Mouse (Mus musculus) hindbrain, embryonic 14.5 days (tissue): ENCODE measurements around the gene Eif4a1. TPM values are rescaled to one million over a fixed set of nuclear protein-coding genes. Genes with fewer than 3 reads are reported as not detected.

Experiments
- ATAC-seq: fragments of 200-750 bp; cut with Nextera tagmentation; 2 replicates; pipeline ENCODE4 v1.8.0; 2017; ENCODE audit warnings: moderate number of reproducible peaks, mild to moderate bottlenecking, moderate TSS enrichment, moderate library complexity; ENCODE audit not compliant: low FRiP score
- DNase-seq: peaks from one replicate; pipeline ENCODE4 v3.0.0-alpha.2; 2015; ENCODE audit warnings: low spot score
- H3K27ac ChIP-seq: fragments of 300-500 bp; sonication (generic); 2 replicates; pipeline ENCODE4 v1.5.1; 2014; ENCODE audit warnings: mild to moderate bottlenecking, moderate library complexity
- H3K27me3 ChIP-seq: fragments of 300-500 bp; sonication (generic); 2 replicates; pipeline ENCODE4 v1.6.1; 2014; ENCODE audit warnings: mild to moderate bottlenecking, low read length, mixed read lengths; ENCODE audit not compliant: control insufficient read depth, insufficient read depth
- H3K36me3 ChIP-seq: fragments of 300-500 bp; sonication (generic); replicated peaks from 2 replicates; pipeline ENCODE4 v1.6.1; 2014; ENCODE audit not compliant: control insufficient read depth, insufficient read depth
- H3K4me1 ChIP-seq: fragments of 300-500 bp; sonication (generic); replicated peaks from 2 replicates; pipeline ENCODE4 v1.6.1; 2014; ENCODE audit warnings: antibody characterized with exemption, low read length, mixed read lengths; ENCODE audit not compliant: control insufficient read depth, insufficient read depth
- H3K4me2 ChIP-seq: fragments of 300-500 bp; sonication (generic); replicated peaks from 2 replicates; pipeline ENCODE4 v1.6.1; 2014; ENCODE audit warnings: mild to moderate bottlenecking, moderate library complexity
- H3K4me3 ChIP-seq: fragments of 300-500 bp; sonication (generic); replicated peaks from 2 replicates; pipeline ENCODE4 v1.5.1; 2014; ENCODE audit warnings: mild to moderate bottlenecking, low read length
- H3K9ac ChIP-seq: fragments of 300-500 bp; sonication (generic); 2 replicates; pipeline ENCODE4 v1.6.1; 2014
- H3K9me3 ChIP-seq: fragments of 300-500 bp; sonication (generic); 2 replicates; pipeline ENCODE4 v1.6.1; 2016; ENCODE audit warnings: low read length; ENCODE audit not compliant: control insufficient read depth
- WGBS: fragments of 180-500 bp; shearing (Covaris S2); extraction: QIAGEN DNeasy Blood & Tissue Kit; methylation state at CpG from one replicate; pipeline ENCODE4 v1.1.7; 2014; 5-methylcytosine and 5-hydroxymethylcytosine counted together
- polyA plus RNA-seq: library from polyadenylated mRNA; unstranded; fragments of >200 nt; fragmentation: Nextera tagmentation; extraction: Ambion mirVana; gene quantifications from 2 replicates; pipeline ENCODE4 v1.2.1, GENCODE M21; 2014

The Eif4a1 gene
- polyA plus RNA-seq, 1 experiment from 2014 or later: 559 TPM

- no peak for DNase-seq
- ATAC-seq: no peak
- Histone ChIP-seq H3K4me2 (no peak overlapping the region), H3K4me3 (no peak overlapping the region), H3K36me3 (no peaks in the 10 kb centered on the region), H3K4me1 (no peaks in the 10 kb centered on the region), H3K27ac (no peak overlapping the region), H3K9ac (no peak overlapping the region), H3K27me3 (no peaks in the 10 kb centered on the region), H3K9me3 (no peaks in the 10 kb centered on the region)
- WGBS: 91% methylated on average over 2 of the region's 2 CpGs
Measured at GRCm38 (mm10) chr11:69711082-69711481, 38.9 kb upstream of the Eif4a1 start.

GRCm38 (mm10) chr11:69710470-69710869 lies 38.2 kb upstream of the Eif4a1 start:
- Histone ChIP-seq H3K27ac (no peak overlapping the region), H3K9ac (no peak overlapping the region), H3K9me3 (no peaks in the 10 kb centered on the region), H3K4me2 (no peak overlapping the region), H3K27me3 (no peaks in the 10 kb centered on the region), H3K36me3 (no peaks in the 10 kb centered on the region), H3K4me3 (no peak overlapping the region), H3K4me1 (no peaks in the 10 kb centered on the region)
- DNase-seq (no peak), ATAC-seq (no peak)
- WGBS: 71% methylated on average over 3 of the region's 3 CpGs

- DNase-seq: no peak
- no peaks in the 10 kb centered on the region for H3K27me3 ChIP-seq
- no peak for ATAC-seq
- H3K36me3 ChIP-seq: no peaks in the 10 kb centered on the region
- no peak overlapping the region for H3K9ac ChIP-seq
- H3K9me3 ChIP-seq: no peaks in the 10 kb centered on the region
- no peak overlapping the region for H3K4me2 ChIP-seq
- WGBS: 63% methylated on average over 11 of the region's 11 CpGs
- H3K27ac ChIP-seq: no peak overlapping the region
- no peak overlapping the region for H3K4me3 ChIP-seq
- no peaks in the 10 kb centered on the region for H3K4me1 ChIP-seq
Measured at GRCm38 (mm10) chr11:69709554-69710446, 37.6 kb upstream of the Eif4a1 start.

GRCm38 (mm10) chr11:69708614-69709265 lies 36.5 kb upstream of the Eif4a1 start:
- H3K4me2 ChIP-seq: no peak overlapping the region
- H3K9ac ChIP-seq: no peak overlapping the region
- 87% methylated on average over 3 of the region's 3 CpGs for WGBS
- no peak overlapping the region for H3K27ac ChIP-seq
- no peak overlapping the region for H3K4me3 ChIP-seq
- H3K36me3 ChIP-seq: no peaks in the 10 kb centered on the region
- no peak for ATAC-seq
- H3K9me3 ChIP-seq: no peaks in the 10 kb centered on the region
- no peaks in the 10 kb centered on the region for H3K27me3 ChIP-seq
- no peak for DNase-seq
- no peaks in the 10 kb centered on the region for H3K4me1 ChIP-seq

DNA sequence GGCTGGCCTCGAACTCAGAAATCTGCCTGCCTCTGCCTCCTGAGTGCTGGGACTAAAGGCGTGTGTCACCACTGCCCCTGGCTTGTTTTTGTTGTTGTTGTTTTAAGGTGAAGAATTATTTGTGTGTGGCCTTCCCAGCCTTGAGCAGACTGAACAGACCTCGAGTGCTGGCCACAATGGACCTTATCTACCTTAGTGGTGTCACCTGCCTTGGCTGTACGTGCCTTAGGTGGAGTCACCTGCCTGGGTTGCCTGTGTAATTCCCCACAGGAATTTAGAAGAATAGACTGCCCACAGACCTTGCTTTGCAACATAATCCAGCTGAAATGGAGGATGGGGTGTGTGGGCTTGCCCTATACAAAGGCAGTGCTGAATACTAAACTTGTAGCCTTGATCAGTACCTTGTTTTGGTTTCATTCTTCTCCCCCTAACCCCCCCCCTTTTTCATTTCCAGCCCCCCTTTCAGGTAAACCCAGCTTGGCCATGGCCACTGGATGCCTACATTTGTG lies 35.7 kb upstream of the Eif4a1 start:
- Histone ChIP-seq H3K4me1 (no peaks in the 10 kb centered on the region), H3K4me3 (no peak overlapping the region), H3K36me3 (no peaks in the 10 kb centered on the region), H3K27me3 (no peaks in the 10 kb centered on the region), H3K9me3 (no peaks in the 10 kb centered on the region), H3K9ac (no peak overlapping the region), H3K4me2 (no peak overlapping the region), H3K27ac (no peak overlapping the region)
- ATAC-seq (no peak), DNase-seq (no peak)
- WGBS: 88% methylated on average over 4 of the region's 4 CpGs

DNA sequence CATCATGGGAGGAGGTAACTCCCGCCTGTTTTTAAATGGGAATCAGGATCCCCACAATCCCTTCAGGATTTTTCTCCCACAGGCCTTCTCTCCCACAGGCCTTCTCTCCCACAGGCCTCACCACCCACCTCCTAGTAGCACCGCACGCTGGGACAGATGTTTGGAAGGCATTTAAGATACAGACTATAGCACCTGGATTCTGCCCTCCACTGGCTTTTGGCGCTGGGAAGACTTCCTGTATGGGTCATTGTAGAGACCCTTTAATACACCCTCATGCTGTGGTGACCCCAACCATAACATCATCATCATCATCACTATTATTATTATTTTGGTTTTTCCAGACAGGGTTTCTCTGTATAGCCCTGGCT lies 35.2 kb upstream of the Eif4a1 start:
- 92% methylated on average over 4 of the region's 4 CpGs for WGBS

GRCm38 (mm10) chr11:69706775-69707479 lies 34.7 kb upstream of the Eif4a1 start:
- no peaks in the 10 kb centered on the region for H3K36me3 ChIP-seq
- no peak overlapping the region for H3K4me2 ChIP-seq
- ATAC-seq (no peak), DNase-seq (no peak)
- 50% methylated on average over 6 of the region's 6 CpGs for WGBS
- no peaks in the 10 kb centered on the region for H3K9me3 ChIP-seq
- H3K27ac ChIP-seq: no peak overlapping the region
- H3K9ac ChIP-seq: no peak overlapping the region
- H3K27me3 ChIP-seq: no peaks in the 10 kb centered on the region
- no peak overlapping the region for H3K4me3 ChIP-seq
- no peaks in the 10 kb centered on the region for H3K4me1 ChIP-seq

More for the DNA sequence above, 35.2 kb upstream of the Eif4a1 start:
- Histone ChIP-seq H3K4me1 (no peaks in the 10 kb centered on the region), H3K4me2 (no peak overlapping the region), H3K36me3 (no peaks in the 10 kb centered on the region), H3K27ac (no peak overlapping the region), H3K4me3 (no peak overlapping the region), H3K9me3 (no peaks in the 10 kb centered on the region), H3K27me3 (no peaks in the 10 kb centered on the region), H3K9ac (no peak overlapping the region)
- DNase-seq: no peak
- ATAC-seq: no peak

- Histone ChIP-seq H3K27me3 (no peaks in the 10 kb centered on the region), H3K36me3 (no peaks in the 10 kb centered on the region), H3K4me1 (no peaks in the 10 kb centered on the region), H3K4me2 (no peak overlapping the region), H3K9ac (no peak overlapping the region), H3K4me3 (no peak overlapping the region), H3K9me3 (no peaks in the 10 kb centered on the region), H3K27ac (no peak overlapping the region)
- no peak for DNase-seq
- no peak for ATAC-seq
- WGBS: 57% methylated on average over 2 of the region's 2 CpGs
Measured at GRCm38 (mm10) chr11:69704613-69705010, 32.4 kb upstream of the Eif4a1 start.
